Mouse (Mus musculus): ENCODE measurements around the gene Cfap77. TPM values are rescaled to one million over a fixed set of nuclear protein-coding genes. Genes with fewer than 3 reads are reported as not detected.

The Cfap77 gene
- total RNA-seq, 2 experiments from 2014 or later: not detected

Other genes with a start within 250 kb of the Cfap77 start
- 10 to 100 TPM; 12.3 to 14.5 TPM for gene Gtf3c4, start 214.7 kb downstream of the Cfap77 start, total RNA-seq (2021)
- gene Ddx31, start 214.7 kb downstream of the Cfap77 start, total RNA-seq (2021): 1 to 10 TPM; 4.1 to 4.3 TPM
- gene Barhl1, start 138.4 kb downstream of the Cfap77 start, total RNA-seq (2021): not detected
- gene Ttf1, start 5.2 kb upstream of the Cfap77 start, total RNA-seq (2021): 1 to 10 TPM; 3.8 to 4.6 TPM
- gene Setx, start 69.1 kb upstream of the Cfap77 start, total RNA-seq (2021): 10 to 100 TPM; 26.9 to 31.1 TPM
- gene Ntng2, start 197.9 kb upstream of the Cfap77 start, total RNA-seq (2021): 10 to 100 TPM; 36.0 to 37.7 TPM